In the genomic region with DNA sequence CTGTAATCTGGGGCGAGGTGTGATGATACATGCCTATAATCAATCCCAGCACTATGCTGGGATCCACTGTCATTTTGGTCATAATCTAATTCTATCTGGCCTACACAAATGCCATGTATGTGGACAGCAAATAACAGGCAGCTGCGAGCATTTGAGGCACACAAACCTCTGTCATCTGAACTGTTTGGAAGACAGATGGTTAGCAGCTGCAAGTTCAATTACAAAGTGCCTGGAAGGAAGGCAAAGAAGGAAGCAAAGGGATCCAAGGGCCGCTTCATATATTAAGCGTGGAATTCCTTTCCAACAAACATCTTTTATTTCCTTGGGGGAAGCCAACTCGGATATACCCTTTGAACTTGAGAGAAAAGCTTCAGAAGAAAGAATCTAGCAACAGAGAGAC, we compare ENCODE assay signal across 10 mouse cellular contexts. TPM values are rescaled to one million over a fixed set of nuclear protein-coding genes. Genes with fewer than 3 reads are reported as not detected.
DNase-seq lines count a peak whose midpoint lies in the region; ATAC-seq and TF ChIP-seq lines count a peak whose summit lies in the region.
"Had no signal": no experiment of that assay in that cellular context is flagged by ENCODE, and none has a peak within 500 bp of the region (broad histone marks: within the 10 kb centered on the region; RNA-seq: fewer than 3 reads in every experiment).

No protein-coding gene starts in this region.

- no peaks in the 10 kb centered on the region for H3K36me3 ChIP-seq in hindbrain, embryonic 14.5 days (replicated peaks; ENCODE audit: control insufficient read depth, insufficient read depth)
- H3K36me3 ChIP-seq in neural tube, embryonic 11.5 days (ENCODE audit: control insufficient read depth, insufficient read depth, low read length), result no peaks in the 10 kb centered on the region

- no peak overlapping the region for H3K4me2 ChIP-seq in hindbrain, embryonic 14.5 days (replicated peaks)
- H3K4me2 ChIP-seq in neural tube, embryonic 11.5 days (ENCODE audit: low read depth), result no peak overlapping the region

- no peaks in the 10 kb centered on the region for H3K9me3 ChIP-seq in hindbrain, embryonic 14.5 days (ENCODE audit: control insufficient read depth, low read length)
- no peaks in the 10 kb centered on the region for H3K9me3 ChIP-seq in neural tube, embryonic 11.5 days (ENCODE audit: control insufficient read depth, low read length)

- no peak for TF ChIP-seq CTCF in left cerebral cortex, adult 2 months (IDR thresholded peaks at IDR 0.05)

- intact Hi-C loops in left cerebral cortex, adult 2 months (cut with DNase I), result no loop called here

- H3K4me1 ChIP-seq in hindbrain, embryonic 14.5 days (replicated peaks; ENCODE audit: control insufficient read depth, insufficient read depth, low read length), result peaks cover 16% of the 10 kb centered on the region
- peaks cover 18% of the 10 kb centered on the region for H3K4me1 ChIP-seq in neural tube, embryonic 11.5 days (ENCODE audit: control insufficient read depth, insufficient read depth, low read length)

- DNase-seq in embryo, embryonic 10 days (ENCODE audit: low spot score), result peak; percentile 54
- DNase-seq in embryo, embryonic 9.5 days (ENCODE audit: extremely low spot score), result no peak
- no peak for DNase-seq in left cerebral cortex, adult 2 months (ENCODE audit: extremely low spot score in 1 of 2, low spot score in 2 of 2)
- DNase-seq in left cerebral cortex, adult 9 months (ENCODE audit: low spot score in 2 of 2), result no peak
- no peak for DNase-seq in hindbrain, embryonic 14.5 days (ENCODE audit: low spot score)
- peak; percentile 50 for DNase-seq in neural tube, embryonic 11.5 days (ENCODE audit: low spot score)
- no peak for DNase-seq in retina, embryonic 14.5 days (ENCODE audit: low spot score)
- DNase-seq in thymus, postnatal 10 days (ENCODE audit: low spot score in 2 of 2), result no peak
- DNase-seq: adrenal gland, postnatal 25 days; gastrocnemius, postnatal 10 days had no signal

- H3K27me3 ChIP-seq in hindbrain, embryonic 14.5 days (ENCODE audit: control insufficient read depth, insufficient read depth, low read length), result no peaks in the 10 kb centered on the region
- no peaks in the 10 kb centered on the region for H3K27me3 ChIP-seq in neural tube, embryonic 11.5 days (ENCODE audit: control insufficient read depth, insufficient read depth, low read length)

- 0 out of 2 replicates have a peak overlapping the region, but pooled peaks have one; percentile 34 for H3K27ac ChIP-seq in left cerebral cortex, adult 2 months
- 0 out of 2 replicates have a peak overlapping the region, but pooled peaks have one; percentile 20 for H3K27ac ChIP-seq in hindbrain, embryonic 14.5 days
- peak overlapping the region; percentile 34; the same call in 1 of the 2 replicates for H3K27ac ChIP-seq in neural tube, embryonic 11.5 days (ENCODE audit: low read depth, low read length)

- H3K9ac ChIP-seq in hindbrain, embryonic 14.5 days, result no peak overlapping the region
- H3K9ac ChIP-seq in neural tube, embryonic 11.5 days (ENCODE audit: low read length), result no peak overlapping the region

- H3K4me3 ChIP-seq in left cerebral cortex, adult 2 months, result no peak overlapping the region
- no peak overlapping the region for H3K4me3 ChIP-seq in hindbrain, embryonic 14.5 days (replicated peaks; ENCODE audit: low read length)
- no peak overlapping the region for H3K4me3 ChIP-seq in neural tube, embryonic 11.5 days (ENCODE audit: low read depth, low read length)

- no peak for ATAC-seq in hindbrain, embryonic 14.5 days (ENCODE audit: low FRiP score)
- no peak for ATAC-seq in neural tube, embryonic 11.5 days (ENCODE audit: insufficient read depth, low FRiP score, low TSS enrichment)

- WGBS in hindbrain, embryonic 14.5 days, result 48% methylated on average over 5 of the region's 5 CpGs
- 33% methylated on average over 5 of the region's 5 CpGs for WGBS in neural tube, embryonic 11.5 days

RNA-seq across cellular contexts. Expression of a gene that starts 1.3 kb away (rescaled TPM):
- 1 to 10 TPM; 1.5 TPM for total RNA-seq in left cerebral cortex, adult 2 months (2021)
- polyA plus RNA-seq in hindbrain, embryonic 14.5 days (2014; fragmentation: Nextera tagmentation; extraction: Ambion mirVana), result 2.7 and 2.8 TPM in 2 replicates
- polyA plus RNA-seq in neural tube, embryonic 11.5 days (2014; fragmentation: Nextera tagmentation; extraction: Ambion mirVana), result 1.7 and 2.4 TPM in 2 replicates

RNA-seq across cellular contexts. Expression of a gene that starts 19.8 kb away (rescaled TPM):
- total RNA-seq in left cerebral cortex, adult 2 months (2021), result 100 to 1,000 TPM; 286 to 295 TPM
- 66.4 and 74.4 TPM in 2 replicates for polyA plus RNA-seq in hindbrain, embryonic 14.5 days (2014; fragmentation: Nextera tagmentation; extraction: Ambion mirVana)
- polyA plus RNA-seq in neural tube, embryonic 11.5 days (2014; fragmentation: Nextera tagmentation; extraction: Ambion mirVana), result 81.0 and 84.5 TPM in 2 replicates

RNA-seq across cellular contexts. Expression of a gene that starts 47.7 kb away (rescaled TPM):
- 10 to 100 TPM; 12.9 to 20.2 TPM for total RNA-seq in left cerebral cortex, adult 2 months (2021)
- polyA plus RNA-seq in hindbrain, embryonic 14.5 days (2014; fragmentation: Nextera tagmentation; extraction: Ambion mirVana), result 71.8 and 73.3 TPM in 2 replicates
- polyA plus RNA-seq in neural tube, embryonic 11.5 days (2014; fragmentation: Nextera tagmentation; extraction: Ambion mirVana), result 218 and 240 TPM in 2 replicates

RNA-seq across cellular contexts. Expression of a gene that starts 54.6 kb away (rescaled TPM):
- total RNA-seq in left cerebral cortex, adult 2 months (2021), result 10 to 100 TPM; 20.5 to 21.6 TPM
- polyA plus RNA-seq in hindbrain, embryonic 14.5 days (2014; fragmentation: Nextera tagmentation; extraction: Ambion mirVana), result 24.2 and 27.0 TPM in 2 replicates
- 28.4 and 31.7 TPM in 2 replicates for polyA plus RNA-seq in neural tube, embryonic 11.5 days (2014; fragmentation: Nextera tagmentation; extraction: Ambion mirVana)

Comparison
In these comparisons a context has a peak if more than half of its experiments do, and no peak if none do; other contexts are left out.
1. DNase-seq: peak in embryo, embryonic 10 days (single experiment) and neural tube, embryonic 11.5 days (single experiment); none in embryo, embryonic 9.5 days (single experiment), left cerebral cortex, adult 2 months (0 of 2), left cerebral cortex, adult 9 months (0 of 2), hindbrain, embryonic 14.5 days (single experiment), retina, embryonic 14.5 days (single experiment) and thymus, postnatal 10 days (0 of 2).
2. Peak in every context shown above with its lines, with median percentiles within 50 percentile points of each other: H3K27ac ChIP-seq.